Mouse (Mus musculus): ENCODE measurements around the gene Mpzl1. TPM values are rescaled to one million over a fixed set of nuclear protein-coding genes. Genes with fewer than 3 reads are reported as not detected.

Gene Mpzl1
- polyA plus RNA-seq (2014; fragmentation: Illumina TruSeq; extraction: RNeasy Lipid Tissue Mini Kit (QIAGEN cat#74804); ENCODE audit: insufficient read depth, low read depth, low replicate concordance) = 24.1 TPM

GRCm38 (mm10) chr1:165634151-165634884 is at the start of gene Mpzl1:
Gene Mpzl1 (minus strand): TSS chr1:165634538.

Other genes starting within 250 kb of the Mpzl1 start
- 16.0 TPM for gene Dcaf6, start 174.1 kb downstream of the Mpzl1 start, polyA plus RNA-seq (2014; fragmentation: Illumina TruSeq; extraction: RNeasy Lipid Tissue Mini Kit (QIAGEN cat#74804); ENCODE audit: insufficient read depth, low read depth, low replicate concordance)
- 136 TPM for gene Mpc2, start 173.9 kb downstream of the Mpzl1 start, polyA plus RNA-seq (2014; fragmentation: Illumina TruSeq; extraction: RNeasy Lipid Tissue Mini Kit (QIAGEN cat#74804); ENCODE audit: insufficient read depth, low read depth, low replicate concordance)
- not detected for gene Adcy10, start 149.4 kb downstream of the Mpzl1 start, polyA plus RNA-seq (2014; fragmentation: Illumina TruSeq; extraction: RNeasy Lipid Tissue Mini Kit (QIAGEN cat#74804); ENCODE audit: insufficient read depth, low read depth, low replicate concordance)
- gene Rcsd1, start 75.2 kb upstream of the Mpzl1 start, polyA plus RNA-seq (2014; fragmentation: Illumina TruSeq; extraction: RNeasy Lipid Tissue Mini Kit (QIAGEN cat#74804); ENCODE audit: insufficient read depth, low read depth, low replicate concordance) = 42.6 TPM
- gene Creg1, start 129.2 kb upstream of the Mpzl1 start, polyA plus RNA-seq (2014; fragmentation: Illumina TruSeq; extraction: RNeasy Lipid Tissue Mini Kit (QIAGEN cat#74804); ENCODE audit: insufficient read depth, low read depth, low replicate concordance) = 126 TPM
- 7.5 TPM for gene Cd247, start 154.1 kb upstream of the Mpzl1 start, polyA plus RNA-seq (2014; fragmentation: Illumina TruSeq; extraction: RNeasy Lipid Tissue Mini Kit (QIAGEN cat#74804); ENCODE audit: insufficient read depth, low read depth, low replicate concordance)

All from lung, adult 10 weeks (tissue).